Mouse (Mus musculus) ES-Bruce4 (cell line): ENCODE data around the gene Calml3.

ENCODE experiments used
- CTCF ChIP-seq: IDR thresholded peaks from one replicate; pipeline ENCODE4 v1.8.1; 2011; ENCODE audit warnings: low read depth, low read length
- EP300 ChIP-seq: IDR thresholded peaks from 2 replicates; pipeline ENCODE4 v1.6.1; 2011; ENCODE audit warnings: low read depth, low read length; ENCODE audit not compliant: insufficient read depth
- POLR2A ChIP-seq: IDR thresholded peaks from one replicate; pipeline ENCODE4 v1.8.1; 2011; ENCODE audit warnings: low read length; ENCODE audit not compliant: insufficient read depth

- TF ChIP-seq CTCF (no peak), EP300 (no peak), POLR2A (no peak)
Observed at GRCm38 (mm10) chr13:3774280-3774679, 29.8 kb downstream of the Calml3 start.
